Mouse (Mus musculus) embryonic facial prominence, embryonic 11.5 days (tissue): ENCODE measurements at regions not wholly inside any gene's neighbourhood (a gene's known extent, or its start where the extent isn't known, plus 50 kb on each side); places are given as distances from the start of the nearest gene placed in this dataset.

Experiments used
- ATAC-seq: fragments of 200-750 bp; cut with Nextera tagmentation; replicated peaks from 2 replicates; pipeline ENCODE4 v1.8.0; 2017; ENCODE audit warnings: low read depth; ENCODE audit not compliant: insufficient number of reproducible peaks, low FRiP score, low TSS enrichment
- DNase-seq: peaks from one replicate; pipeline ENCODE4 v3.0.0-alpha.2; 2015; ENCODE audit warnings: low spot score
- H3K27ac ChIP-seq: fragments of 300-500 bp; sonication (generic); replicated peaks from 2 replicates; pipeline ENCODE4 v1.5.1; 2014; ENCODE audit warnings: mild to moderate bottlenecking, low read depth, low read length, control low read depth
- H3K27me3 ChIP-seq: fragments of 300-500 bp; sonication (generic); 2 replicates; pipeline ENCODE4 v1.6.1; 2014; ENCODE audit warnings: mild to moderate bottlenecking, low read length, moderate library complexity, mixed read lengths; ENCODE audit not compliant: control insufficient read depth, insufficient read depth
- H3K36me3 ChIP-seq: fragments of 300-500 bp; sonication (generic); replicated peaks from 2 replicates; pipeline ENCODE4 v1.6.1; 2014; ENCODE audit warnings: low read depth, mild to moderate bottlenecking, low read length, moderate library complexity, mixed read lengths; ENCODE audit not compliant: control insufficient read depth, insufficient read depth
- H3K4me1 ChIP-seq: fragments of 300-500 bp; sonication (generic); 2 replicates; pipeline ENCODE4 v1.6.1; 2014; ENCODE audit warnings: low read length, mixed read lengths; ENCODE audit not compliant: control insufficient read depth, insufficient read depth
- H3K4me2 ChIP-seq: fragments of 300-500 bp; sonication (generic); 2 replicates; pipeline ENCODE4 v1.6.1; 2014; ENCODE audit warnings: low read depth, mild to moderate bottlenecking, control low read depth, low read length, moderate library complexity
- H3K4me3 ChIP-seq: fragments of 300-500 bp; sonication (generic); 2 replicates; pipeline ENCODE4 v1.5.1; 2014; ENCODE audit warnings: low read depth, low read length, control low read depth
- H3K9ac ChIP-seq: fragments of 300-500 bp; sonication (generic); replicated peaks from 2 replicates; pipeline ENCODE4 v1.6.1; 2014; ENCODE audit warnings: mild to moderate bottlenecking, control low read depth, low read length
- H3K9me3 ChIP-seq: fragments of 300-500 bp; sonication (generic); replicated peaks from 2 replicates; pipeline ENCODE4 v1.6.1; 2016; ENCODE audit warnings: mild to moderate bottlenecking, low read length, inconsistent platforms, mixed read lengths; ENCODE audit not compliant: control insufficient read depth
- WGBS: fragments of 180-500 bp; shearing (Covaris S2); extraction: QIAGEN DNeasy Blood & Tissue Kit; methylation state at CpG from one replicate; pipeline ENCODE4 v1.1.7; 2014; 5-methylcytosine and 5-hydroxymethylcytosine counted together

DNA sequence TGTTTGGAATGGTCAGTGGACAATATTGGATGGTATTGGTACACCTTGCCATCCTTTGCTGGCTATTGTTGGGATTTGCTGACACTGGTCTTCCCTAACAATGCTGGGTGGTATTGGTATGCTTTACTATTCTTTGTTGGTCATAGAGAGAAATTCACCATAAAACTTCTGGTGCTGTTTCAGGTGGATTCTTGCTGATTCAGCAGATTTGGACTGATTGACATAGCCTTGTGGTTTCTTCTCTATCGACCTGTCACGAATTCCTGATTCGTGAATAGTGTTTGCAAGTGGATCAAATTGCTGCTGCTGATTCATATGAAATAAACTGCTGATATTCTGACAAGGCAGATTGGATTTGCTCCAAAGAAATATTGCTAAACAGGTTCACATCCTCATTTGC lies 109.5 kb upstream of the Mme start:
- 75% methylated on average over 3 of the region's 3 CpGs for WGBS
- Histone ChIP-seq H3K4me1 (no peaks in the 10 kb centered on the region), H3K36me3 (no peaks in the 10 kb centered on the region), H3K9me3 (no peaks in the 10 kb centered on the region), H3K27me3 (no peaks in the 10 kb centered on the region), H3K27ac (no peak overlapping the region), H3K9ac (no peak overlapping the region), H3K4me2 (no peak overlapping the region), H3K4me3 (no peak overlapping the region)
- ATAC-seq (no peak), DNase-seq (no peak)

DNA sequence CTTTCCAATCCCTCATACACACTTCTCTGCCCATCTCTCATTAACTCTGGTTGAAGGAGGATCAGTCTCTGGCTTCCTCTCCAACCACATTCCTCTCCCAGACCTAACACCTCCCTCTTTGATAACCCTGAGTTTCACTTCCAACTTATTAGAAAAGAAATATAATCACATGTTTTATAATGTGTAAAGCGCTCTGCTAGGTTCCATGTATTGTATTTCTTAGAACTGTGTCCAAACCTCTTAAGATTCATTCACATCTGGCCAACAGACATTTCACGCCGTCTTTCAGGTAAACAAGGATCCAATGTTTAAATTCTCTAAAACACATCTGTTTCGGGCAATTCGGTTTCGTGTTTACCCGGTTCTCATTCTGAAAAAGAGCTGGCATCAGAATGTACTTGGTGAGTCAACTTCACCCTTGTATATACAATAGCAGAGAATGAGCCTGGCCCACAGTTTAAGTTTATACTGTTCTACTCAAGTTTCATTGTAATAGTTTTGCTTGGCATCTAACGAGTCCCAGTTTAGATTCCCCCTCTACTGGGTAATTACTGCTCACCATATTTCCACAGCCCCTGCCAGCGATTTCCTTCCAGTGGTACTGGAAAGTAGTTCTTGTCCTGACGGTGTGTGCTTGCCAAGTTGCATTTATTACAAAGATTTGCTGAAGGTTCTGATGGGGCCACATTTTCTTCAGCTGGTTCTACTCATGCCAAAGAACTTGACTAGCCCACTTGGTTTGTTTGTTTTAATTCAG lies 103.8 kb upstream of the Mme start:
- Histone ChIP-seq H3K4me3 (no peak overlapping the region), H3K27ac (no peak overlapping the region), H3K27me3 (no peaks in the 10 kb centered on the region), H3K4me1 (no peaks in the 10 kb centered on the region), H3K9ac (no peak overlapping the region), H3K36me3 (no peaks in the 10 kb centered on the region), H3K4me2 (no peak overlapping the region), H3K9me3 (no peaks in the 10 kb centered on the region)
- 53% methylated on average over 10 of the region's 10 CpGs for WGBS
- ATAC-seq (peak; percentile 48; the same call in 1 of the 2 replicates), DNase-seq (peak; percentile 53)

- ATAC-seq, result no peak
- H3K4me2 ChIP-seq, result no peak overlapping the region
- H3K27me3 ChIP-seq, result no peaks in the 10 kb centered on the region
Measured at GRCm38 (mm10) chr3:63146237-63146636, 95.1 kb upstream of the Mme start.

DNA sequence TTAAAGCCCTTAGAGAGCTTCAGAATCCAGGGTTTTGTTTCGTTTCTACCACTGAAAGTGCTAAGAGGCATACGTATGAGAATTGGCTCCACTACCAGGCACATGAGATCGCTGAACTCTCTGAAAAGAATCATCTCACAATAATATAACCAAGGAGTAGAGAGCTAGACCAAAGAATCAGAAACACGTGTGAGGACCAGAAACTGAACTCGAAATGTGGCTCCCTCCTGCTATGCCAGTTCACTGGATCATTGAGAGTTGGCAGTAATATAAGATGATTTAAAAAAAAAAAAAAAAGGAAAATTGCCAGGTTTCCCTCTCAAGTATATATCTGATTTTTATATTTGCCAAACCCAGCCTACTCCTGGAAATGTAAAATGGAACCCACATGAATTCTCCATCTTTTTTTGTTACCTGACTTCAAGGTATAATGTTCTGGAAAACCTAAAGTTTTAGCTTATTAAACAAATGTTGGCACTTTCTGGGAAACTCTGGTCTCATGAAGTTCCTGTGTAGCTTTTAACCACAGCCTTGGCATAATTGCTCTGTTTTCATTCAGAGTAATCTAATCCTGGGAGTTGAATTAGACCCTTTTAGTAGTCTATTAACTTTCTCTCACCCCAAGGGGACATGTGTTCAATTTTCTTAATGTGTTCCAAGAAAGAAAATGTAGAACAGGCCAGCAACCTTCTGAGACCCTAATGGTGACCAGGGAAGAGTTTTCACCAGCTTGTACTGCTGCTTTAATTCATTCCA lies 58.7 kb upstream of the Mme start:
- no peak overlapping the region for H3K9ac ChIP-seq
- ATAC-seq (no peak), DNase-seq (peak; percentile 60)
- H3K4me1 ChIP-seq, result no peaks in the 10 kb centered on the region
- H3K27ac ChIP-seq, result no peak overlapping the region
- WGBS, result 40% methylated on average over 5 of the region's 5 CpGs
- H3K4me2 ChIP-seq, result no peak overlapping the region
- H3K36me3 ChIP-seq, result no peaks in the 10 kb centered on the region
- no peak overlapping the region for H3K4me3 ChIP-seq
- H3K27me3 ChIP-seq, result no peaks in the 10 kb centered on the region
- H3K9me3 ChIP-seq, result no peaks in the 10 kb centered on the region

More at GRCm38 (mm10) chr3:63146237-63146636, 95.1 kb upstream of the Mme start:
- Histone ChIP-seq H3K4me1 (no peaks in the 10 kb centered on the region), H3K9me3 (no peaks in the 10 kb centered on the region), H3K36me3 (no peaks in the 10 kb centered on the region), H3K9ac (no peak overlapping the region), H3K4me3 (no peak overlapping the region), H3K27ac (no peak overlapping the region)
- DNase-seq, result no peak
- WGBS, result 89% methylated on average over 5 of the region's 5 CpGs

DNA sequence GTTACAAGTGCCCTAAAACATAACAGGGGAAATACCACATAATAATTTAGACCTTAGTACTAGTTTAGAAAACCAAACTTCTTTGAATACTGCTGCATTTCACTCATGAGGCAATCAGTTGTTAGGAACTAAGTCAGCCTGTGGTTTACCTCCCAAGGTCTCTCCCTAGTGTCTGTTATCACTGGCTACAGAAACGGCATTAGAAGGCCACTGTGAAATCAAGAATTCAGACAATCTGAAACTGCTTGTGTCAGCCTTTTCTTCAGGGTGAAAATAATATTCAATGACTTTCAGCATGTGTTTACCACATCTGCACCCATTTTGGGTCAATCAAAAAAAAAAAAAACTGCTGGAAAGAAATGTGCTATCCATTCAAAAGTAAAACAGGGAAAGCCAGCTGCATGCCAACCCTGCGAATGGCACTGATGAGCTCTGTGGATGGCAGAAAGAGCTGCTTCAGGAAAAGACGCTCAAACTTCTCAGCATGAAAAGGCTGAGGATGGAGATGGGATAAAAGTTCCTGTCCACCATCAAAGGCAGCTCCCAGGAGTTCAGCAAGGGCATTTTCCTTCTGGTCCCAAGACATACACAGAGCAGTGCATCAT lies 53.4 kb upstream of the Mme start:
- ATAC-seq (no peak), DNase-seq (no peak)
- no peak overlapping the region for H3K27ac ChIP-seq
- no peak overlapping the region for H3K9ac ChIP-seq
- H3K27me3 ChIP-seq, result no peaks in the 10 kb centered on the region
- no peaks in the 10 kb centered on the region for H3K36me3 ChIP-seq
- no peaks in the 10 kb centered on the region for H3K4me1 ChIP-seq
- 59% methylated on average over 3 of the region's 3 CpGs for WGBS
- H3K4me3 ChIP-seq, result no peak overlapping the region
- H3K4me2 ChIP-seq, result no peak overlapping the region
- H3K9me3 ChIP-seq, result no peaks in the 10 kb centered on the region
